Mouse (Mus musculus): ENCODE measurements at regions not wholly inside any gene's neighbourhood (a gene's known extent, or its start where the extent isn't known, plus 50 kb on each side); places are given as distances from the start of the nearest gene placed in this dataset.

GRCm38 (mm10) chr1:98273966-98274616 is 146.8 kb upstream of the Slco6d1 start:
- no peak overlapping the region for H3K9ac ChIP-seq (ENCODE audit: insufficient read depth, low read depth)
- dilution Hi-C loops (cut with MboI; ENCODE audit: extremely low pct_ligation_motif_present, extremely low pct_unique_long_range_greater_than_20kb, low sequenced_read_pairs) (no loop called here), in situ Hi-C loops (cut with MboI; ENCODE audit: low pct_ligation_motif_present, low pct_unique_long_range_greater_than_20kb, low sequenced_read_pairs) (no loop called here)
- TF ChIP-seq PAX5 (IDR thresholded peaks at IDR 0.05; ENCODE audit: low read length) (no peak), EP300 (IDR thresholded peaks at IDR 0.05; ENCODE audit: low read length) (no peak), MAFK (IDR thresholded peaks at IDR 0.05; ENCODE audit: insufficient replicate concordance, low read length) (no peak), SIN3A (IDR thresholded peaks at IDR 0.05; ENCODE audit: low read length) (no peak), ZNF384 (IDR thresholded peaks at IDR 0.05; ENCODE audit: low read depth, low read length) (no peak)
- H3K4me1 ChIP-seq (ENCODE audit: control insufficient read depth in 1 of 2, insufficient read depth in 2 of 2) = no peaks in the 10 kb centered on the region
- H3K9me3 ChIP-seq (replicated peaks; ENCODE audit: low read length) = peaks cover 30% of the 10 kb centered on the region
- H3K4me3 ChIP-seq (replicated peaks in 1 of 3; ENCODE audit: low read depth in 2 of 3, low read length in 2 of 3, poor library complexity in 1 of 3) = no peak overlapping the region
- H3K27me3 ChIP-seq (replicated peaks) = no peaks in the 10 kb centered on the region
- no peaks in the 10 kb centered on the region for H3K79me2 ChIP-seq (replicated peaks; ENCODE audit: control insufficient read depth, extremely low read depth, insufficient read depth, poor library complexity, severe bottlenecking)
- H3K4me2 ChIP-seq (ENCODE audit: insufficient read depth, low read depth, poor library complexity, severe bottlenecking) = no peak overlapping the region
- DNase-seq (ENCODE audit: extremely low read depth) = no peak
- H3K36me3 ChIP-seq (replicated peaks in 1 of 2; ENCODE audit: control insufficient read depth in 1 of 2, insufficient read depth in 1 of 2, low read length in 1 of 2) = no peaks in the 10 kb centered on the region
- no peak overlapping the region for H3K27ac ChIP-seq (ENCODE audit: insufficient read depth, low read depth)

- H3K4me1 ChIP-seq (ENCODE audit: control insufficient read depth in 1 of 2, insufficient read depth in 2 of 2) = no peaks in the 10 kb centered on the region
- H3K4me3 ChIP-seq (replicated peaks in 1 of 3; ENCODE audit: low read depth in 2 of 3, low read length in 2 of 3, poor library complexity in 1 of 3) = no peak overlapping the region
- TF ChIP-seq MEF2A (IDR thresholded peaks at IDR 0.05; ENCODE audit: borderline replicate concordance, low read depth, low read length) (no peak), HCFC1 (IDR thresholded peaks at IDR 0.05; ENCODE audit: low read depth, low read length) (no peak), KAT2A (IDR thresholded peaks at IDR 0.05; ENCODE audit: insufficient replicate concordance, low read length) (no peak), ZNF384 (IDR thresholded peaks at IDR 0.05; ENCODE audit: low read depth, low read length) (no peak), ETS1 (conservative IDR thresholded peaks at IDR 0.05; ENCODE audit: low read depth, low read length) (no peak), E2F4 (IDR thresholded peaks at IDR 0.05; ENCODE audit: insufficient replicate concordance, low read depth, low read length) (no peak), UBTF (IDR thresholded peaks at IDR 0.05; ENCODE audit: low read depth, low read length) (no peak), MAX (IDR thresholded peaks at IDR 0.05; ENCODE audit: low read length) (no peak), MAFK (IDR thresholded peaks at IDR 0.05; ENCODE audit: insufficient replicate concordance, low read length) (no peak), USF1 (IDR thresholded peaks at IDR 0.05; ENCODE audit: low read depth, low read length) (no peak), RCOR1 (conservative IDR thresholded peaks at IDR 0.05; ENCODE audit: low read depth, low read length) (no peak), NELFE (IDR thresholded peaks at IDR 0.05; ENCODE audit: low read depth, low read length) (no peak), SMC3 (IDR thresholded peaks at IDR 0.05; ENCODE audit: low read depth, low read length) (no peak), ELF1 (IDR thresholded peaks at IDR 0.05; ENCODE audit: low read depth, low read length) (no peak), ZC3H11A (IDR thresholded peaks at IDR 0.05; ENCODE audit: low read depth, low read length) (no peak), GABPA (IDR thresholded peaks at IDR 0.05; ENCODE audit: insufficient replicate concordance, low read depth, low read length) (no peak), MAZ (IDR thresholded peaks at IDR 0.05; ENCODE audit: low read depth, low read length) (no peak), TCF12 (IDR thresholded peaks at IDR 0.05; ENCODE audit: low read depth, low read length) (no peak), CHD2 (IDR thresholded peaks at IDR 0.05; ENCODE audit: low read length) (no peak)
- H3K79me2 ChIP-seq (replicated peaks; ENCODE audit: control insufficient read depth, extremely low read depth, insufficient read depth, poor library complexity, severe bottlenecking) = no peaks in the 10 kb centered on the region
- H3K9me3 ChIP-seq (replicated peaks; ENCODE audit: low read length) = peaks cover 38% of the 10 kb centered on the region
- in situ Hi-C loops (cut with MboI; ENCODE audit: low pct_ligation_motif_present, low pct_unique_long_range_greater_than_20kb, low sequenced_read_pairs) (no loop called here), dilution Hi-C loops (cut with MboI; ENCODE audit: extremely low pct_ligation_motif_present, extremely low pct_unique_long_range_greater_than_20kb, low sequenced_read_pairs) (no loop called here)
- H3K9ac ChIP-seq (ENCODE audit: insufficient read depth, low read depth) = no peak overlapping the region
- no peak overlapping the region for H3K4me2 ChIP-seq (ENCODE audit: insufficient read depth, low read depth, poor library complexity, severe bottlenecking)
- H3K27ac ChIP-seq (ENCODE audit: insufficient read depth, low read depth) = no peak overlapping the region
- DNase-seq (ENCODE audit: extremely low read depth) = no peak
- no peaks in the 10 kb centered on the region for H3K27me3 ChIP-seq (replicated peaks)
- no peaks in the 10 kb centered on the region for H3K36me3 ChIP-seq (replicated peaks in 1 of 2; ENCODE audit: control insufficient read depth in 1 of 2, insufficient read depth in 1 of 2, low read length in 1 of 2)
Observed at GRCm38 (mm10) chr1:98275524-98275923, 145.4 kb upstream of the Slco6d1 start.
